8 mouse cellular contexts compared by ENCODE assay signal in genomic region chr13:34875741-34876445, GRCm38 (mm10). TPM values are rescaled to one million over a fixed set of nuclear protein-coding genes. Genes with fewer than 3 reads are reported as not detected.
DNase-seq lines count a peak whose midpoint lies in the region; ATAC-seq and TF ChIP-seq lines count a peak whose summit lies in the region.

No protein-coding gene starts in this region.

- 0 out of 2 replicates have a peak, but pooled peaks cover 3% of the 10 kb centered on the region for H3K36me3 ChIP-seq in forebrain, embryonic 12.5 days (replicated peaks)
- no peaks in the 10 kb centered on the region for H3K36me3 ChIP-seq in hindbrain, embryonic 15.5 days
- H3K36me3 ChIP-seq in liver, embryonic 11.5 days (ENCODE audit: control insufficient read depth, insufficient read depth, low read length), result no peaks in the 10 kb centered on the region
- no peaks in the 10 kb centered on the region for H3K36me3 ChIP-seq in midbrain, postnatal 0 days (ENCODE audit: insufficient read depth, low read length)

- H3K4me2 ChIP-seq in forebrain, embryonic 12.5 days, result peak overlapping the region; percentile 76
- H3K4me2 ChIP-seq in hindbrain, embryonic 15.5 days, result peak overlapping the region; percentile 78
- H3K4me2 ChIP-seq in liver, embryonic 11.5 days, result peak overlapping the region; percentile 77
- H3K4me2 ChIP-seq in midbrain, postnatal 0 days (ENCODE audit: low read depth, low read length, poor library complexity, severe bottlenecking), result peak overlapping the region; percentile 71

- H3K9me3 ChIP-seq in forebrain, embryonic 12.5 days, result no peaks in the 10 kb centered on the region
- H3K9me3 ChIP-seq in hindbrain, embryonic 15.5 days, result no peaks in the 10 kb centered on the region
- H3K9me3 ChIP-seq in liver, embryonic 11.5 days (ENCODE audit: control insufficient read depth, low read length), result no peaks in the 10 kb centered on the region
- no peaks in the 10 kb centered on the region for H3K9me3 ChIP-seq in midbrain, postnatal 0 days (ENCODE audit: low read length)

- H3K9ac ChIP-seq in forebrain, embryonic 12.5 days, result peak overlapping the region; percentile 90
- peak overlapping the region; percentile 96 for H3K9ac ChIP-seq in hindbrain, embryonic 15.5 days
- peak overlapping the region; percentile 99 for H3K9ac ChIP-seq in liver, embryonic 11.5 days (ENCODE audit: low read depth, low read length)
- H3K9ac ChIP-seq in midbrain, postnatal 0 days (replicated peaks; ENCODE audit: low read length, poor library complexity, severe bottlenecking), result peak overlapping the region; percentile 80

- peak; percentile 42 for ATAC-seq in cerebellum, adult (ENCODE audit: insufficient number of reproducible peaks, low FRiP score, low TSS enrichment)
- peak; percentile 64; the same call in 1 of the 2 replicates for ATAC-seq in forebrain, embryonic 12.5 days (ENCODE audit: low FRiP score)
- peak; percentile 6; the same call in 1 of the 2 replicates for ATAC-seq in hindbrain, embryonic 15.5 days (ENCODE audit: low FRiP score, low read depth)
- peak; percentile 52 for ATAC-seq in liver, embryonic 11.5 days (replicated peaks; ENCODE audit: low FRiP score)
- peak; percentile 55 for ATAC-seq in midbrain, postnatal 0 days (ENCODE audit: low FRiP score)

- DNase-seq in cerebellum, adult 9-11 months, result no peak
- DNase-seq in adrenal gland, postnatal 14 days, result peak; percentile 86
- DNase-seq in liver, embryonic 11.5 days (ENCODE audit: low spot score), result peak; percentile 75
- peak; percentile 61 for DNase-seq in midbrain, postnatal 0 days (ENCODE audit: low spot score)
- no peak for DNase-seq in layer of hippocampus, postnatal 14 days (ENCODE audit: low spot score in 2 of 2)

- H3K4me3 ChIP-seq in forebrain, embryonic 12.5 days (replicated peaks), result peak overlapping the region; percentile 97
- H3K4me3 ChIP-seq in hindbrain, embryonic 15.5 days, result peak overlapping the region; percentile 100
- peak overlapping the region; percentile 99 for H3K4me3 ChIP-seq in liver, embryonic 11.5 days (ENCODE audit: low read depth, low read length)
- peak overlapping the region; percentile 63 for H3K4me3 ChIP-seq in midbrain, postnatal 0 days (ENCODE audit: low read depth, low read length)

- H3K27me3 ChIP-seq in forebrain, embryonic 12.5 days, result no peaks in the 10 kb centered on the region
- no peaks in the 10 kb centered on the region for H3K27me3 ChIP-seq in hindbrain, embryonic 15.5 days
- H3K27me3 ChIP-seq in liver, embryonic 11.5 days (replicated peaks; ENCODE audit: control insufficient read depth, insufficient read depth, low read length), result no peaks in the 10 kb centered on the region
- no peaks in the 10 kb centered on the region for H3K27me3 ChIP-seq in midbrain, postnatal 0 days (ENCODE audit: insufficient read depth, low read length)

- WGBS in forebrain, embryonic 12.5 days, result under 1% methylated on average over 38 of the region's 50 CpGs
- WGBS in hindbrain, embryonic 15.5 days, result under 1% methylated on average over 50 of the region's 50 CpGs
- 1% methylated on average over 50 of the region's 50 CpGs for WGBS in liver, embryonic 11.5 days
- WGBS in midbrain, postnatal 0 days, result under 1% methylated on average over 38 of the region's 50 CpGs

- TF ChIP-seq CTCF in midbrain, postnatal 0 days (IDR thresholded peaks at IDR 0.05), result peak; percentile 56

- peaks cover 25% of the 10 kb centered on the region for H3K4me1 ChIP-seq in forebrain, embryonic 12.5 days
- peaks cover 29% of the 10 kb centered on the region for H3K4me1 ChIP-seq in hindbrain, embryonic 15.5 days (replicated peaks)
- peaks cover 8% of the 10 kb centered on the region for H3K4me1 ChIP-seq in liver, embryonic 11.5 days (replicated peaks; ENCODE audit: control insufficient read depth, insufficient read depth, low read length)
- H3K4me1 ChIP-seq in midbrain, postnatal 0 days (ENCODE audit: insufficient read depth, low read length), result peaks cover 13% of the 10 kb centered on the region; the same call in 1 of the 2 replicates

- peak overlapping the region; percentile 98 for H3K27ac ChIP-seq in forebrain, embryonic 12.5 days
- peak overlapping the region; percentile 98 for H3K27ac ChIP-seq in hindbrain, embryonic 15.5 days (replicated peaks)
- H3K27ac ChIP-seq in liver, embryonic 11.5 days (ENCODE audit: low read depth, low read length), result peak overlapping the region; percentile 99
- peak overlapping the region; percentile 91 for H3K27ac ChIP-seq in midbrain, postnatal 0 days (ENCODE audit: low read depth, low read length)

RNA-seq across cellular contexts. Expression of gene Prpf4b, which starts 0.8 kb away (rescaled TPM):
- total RNA-seq in adrenal gland, postnatal 14 days (2021), result 100 and 102 TPM in 2 replicates
- polyA plus RNA-seq in forebrain, embryonic 12.5 days (2016; fragmentation: Nextera tagmentation; extraction: Ambion mirVana), result 104 and 108 TPM in 2 replicates
- 56.8 and 60.6 TPM in 2 replicates for polyA plus RNA-seq in hindbrain, embryonic 15.5 days (2015; fragmentation: Nextera tagmentation; extraction: Ambion mirVana)
- 97.7 and 99.3 TPM in 2 replicates for polyA plus RNA-seq in liver, embryonic 11.5 days (2014; fragmentation: Nextera tagmentation; extraction: Ambion mirVana)
- total RNA-seq in midbrain, postnatal 0 days (2014; rRNA removed), result 37.5 and 46.5 TPM in 2 replicates
- 54.7 and 65.2 TPM in 2 replicates for polyA plus RNA-seq in midbrain, postnatal 0 days (2015; fragmentation: Nextera tagmentation; extraction: Ambion mirVana)
- 10 to 100 TPM; 90.7 to 93.2 TPM for total RNA-seq in layer of hippocampus, postnatal 14 days (2021)

RNA-seq across cellular contexts. Expression of gene Fam217a, which starts 48.2 kb away (rescaled TPM):
- 0.85 and 1.5 TPM in 2 replicates for total RNA-seq in adrenal gland, postnatal 14 days (2021)
- 0.68 and 0.96 TPM in 2 replicates for polyA plus RNA-seq in forebrain, embryonic 12.5 days (2016; fragmentation: Nextera tagmentation; extraction: Ambion mirVana)
- polyA plus RNA-seq in hindbrain, embryonic 15.5 days (2015; fragmentation: Nextera tagmentation; extraction: Ambion mirVana), result 0.82 and 0.98 TPM in 2 replicates
- 0.79 and 1.1 TPM in 2 replicates for polyA plus RNA-seq in liver, embryonic 11.5 days (2014; fragmentation: Nextera tagmentation; extraction: Ambion mirVana)
- 0.33 and 0.47 TPM in 2 replicates for total RNA-seq in midbrain, postnatal 0 days (2014; rRNA removed)
- 1.5 and 1.6 TPM in 2 replicates for polyA plus RNA-seq in midbrain, postnatal 0 days (2015; fragmentation: Nextera tagmentation; extraction: Ambion mirVana)
- total RNA-seq in layer of hippocampus, postnatal 14 days (2021), result under 1 TPM; 0.41 to 0.53 TPM

RNA-seq across cellular contexts. Expression of gene 4933417A18Rik, which starts 48.3 kb away (rescaled TPM):
- not detected in 2 replicates for total RNA-seq in adrenal gland, postnatal 14 days (2021)
- not detected in 2 replicates for polyA plus RNA-seq in forebrain, embryonic 12.5 days (2016; fragmentation: Nextera tagmentation; extraction: Ambion mirVana)
- polyA plus RNA-seq in hindbrain, embryonic 15.5 days (2015; fragmentation: Nextera tagmentation; extraction: Ambion mirVana), result not detected in 2 replicates
- polyA plus RNA-seq in liver, embryonic 11.5 days (2014; fragmentation: Nextera tagmentation; extraction: Ambion mirVana), result not detected in 2 replicates
- not detected in 2 replicates for total RNA-seq in midbrain, postnatal 0 days (2014; rRNA removed)
- polyA plus RNA-seq in midbrain, postnatal 0 days (2015; fragmentation: Nextera tagmentation; extraction: Ambion mirVana), result not detected in 2 replicates
- total RNA-seq in layer of hippocampus, postnatal 14 days (2021), result not detected

Comparison
In these comparisons a context has a peak if more than half of its experiments do, and no peak if none do; other contexts are left out.
1. ATAC-seq: peak in every context shown above with its lines; median percentile 64 in forebrain, embryonic 12.5 days; 55 in midbrain, postnatal 0 days; 52 in liver, embryonic 11.5 days; 42 in cerebellum, adult; 6 in hindbrain, embryonic 15.5 days.
2. DNase-seq: peak in adrenal gland, postnatal 14 days (single experiment), liver, embryonic 11.5 days (single experiment) and midbrain, postnatal 0 days (single experiment); none in cerebellum, adult 9-11 months (single experiment) and layer of hippocampus, postnatal 14 days (0 of 2).
3. Peak in every context shown above with its lines, with median percentiles within 50 percentile points of each other: H3K27ac ChIP-seq, H3K4me2 ChIP-seq, H3K4me3 ChIP-seq and H3K9ac ChIP-seq.